Mouse (Mus musculus) activated CD4-positive, CD25-positive, alpha-beta regulatory T cell, adult 9 weeks (primary cell): ENCODE measurements around the gene Olfr686. TPM values are rescaled to one million over a fixed set of nuclear protein-coding genes. Genes with fewer than 3 reads are reported as not detected.

ENCODE experiments used
- polyA plus RNA-seq: library from polyadenylated mRNA; unstranded; fragments of 100-300 nt; shearing (Covaris generic); gene quantifications from one replicate; pipeline ENCODE4 v1.2.1, GENCODE M21; 2017

Gene Olfr686
- not detected for polyA plus RNA-seq

DNA sequence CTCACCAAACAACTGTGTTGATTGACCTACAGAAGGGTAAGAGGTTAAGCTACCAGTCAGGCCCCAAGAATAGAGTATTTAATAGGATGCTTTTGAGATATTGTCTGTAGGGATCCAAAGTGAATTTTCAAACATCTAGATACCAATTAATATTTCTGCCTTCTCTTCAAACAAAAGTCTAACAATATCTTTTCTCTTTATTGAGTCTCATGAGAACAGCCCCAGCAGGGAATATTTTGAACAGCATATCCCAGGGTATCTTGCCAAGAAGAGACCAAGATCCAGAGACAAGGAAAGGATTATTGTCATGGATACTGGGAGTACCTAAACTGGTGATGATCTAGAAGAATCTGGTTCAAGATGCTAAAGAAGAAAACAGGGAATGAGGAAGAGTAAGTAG is at the start of gene Olfr686:
TSS of gene Olfr686 (minus strand) at position 101 of the 400 bp plus-strand sequence.

GRCm38 (mm10) chr7:105185912-105186311 is 21.4 kb downstream of the Olfr686 start, which contains the start of gene Olfr685:
TSS of gene Olfr685 (minus strand) at chr7:105186012.

DNA sequence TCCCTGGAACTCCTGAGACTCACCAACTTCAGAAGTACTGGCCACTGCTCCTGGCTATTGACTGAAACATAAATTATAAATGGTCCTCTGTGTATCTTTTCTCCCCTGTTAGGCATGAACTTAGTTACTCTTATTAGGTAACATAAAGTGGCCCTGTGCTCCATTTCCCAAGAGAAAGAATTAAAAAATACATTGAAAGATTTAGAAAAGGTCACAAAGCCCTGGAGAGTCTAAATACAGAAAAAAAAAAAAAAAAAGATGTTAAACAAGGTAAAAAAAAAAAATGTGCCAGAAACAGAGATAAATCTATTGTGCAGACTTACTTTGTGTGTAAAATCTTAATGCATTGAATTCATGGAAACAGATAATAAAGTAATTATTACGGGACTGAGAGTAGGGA is 43.7 kb downstream of the Olfr686 start, which contains the start of gene Olfr684:
TSS of gene Olfr684 (minus strand) at position 101 of the 400 bp plus-strand sequence.

Other genes starting within 250 kb of the Olfr686 start
- gene Olfr670, start 244.9 kb downstream of the Olfr686 start, polyA plus RNA-seq, result not detected
- not detected for gene Olfr671, start 228.4 kb downstream of the Olfr686 start, polyA plus RNA-seq
- gene Olfr672, start 205.5 kb downstream of the Olfr686 start, polyA plus RNA-seq, result not detected
- not detected for gene Olfr675, start 179.0 kb downstream of the Olfr686 start, polyA plus RNA-seq
- gene Olfr676, start 174.8 kb downstream of the Olfr686 start, polyA plus RNA-seq, result not detected
- gene Olfr677, start 156.1 kb downstream of the Olfr686 start, polyA plus RNA-seq, result not detected
- gene Olfr678, start 143.0 kb downstream of the Olfr686 start, polyA plus RNA-seq, result not detected
- gene Olfr679, start 126.3 kb downstream of the Olfr686 start, polyA plus RNA-seq, result not detected
- not detected for gene Olfr680-ps1, start 114.7 kb downstream of the Olfr686 start, polyA plus RNA-seq
- not detected for gene Olfr681, start 90.6 kb downstream of the Olfr686 start, polyA plus RNA-seq
- gene Olfr683, start 60.5 kb downstream of the Olfr686 start, polyA plus RNA-seq, result not detected
- gene Olfr684, start 43.8 kb downstream of the Olfr686 start, polyA plus RNA-seq, result not detected
- gene Olfr685, start 21.5 kb downstream of the Olfr686 start, polyA plus RNA-seq, result not detected
- gene Olfr688, start 80.6 kb upstream of the Olfr686 start, polyA plus RNA-seq, result not detected
- not detected for gene Olfr689, start 103.7 kb upstream of the Olfr686 start, polyA plus RNA-seq
- gene Olfr690, start 126.6 kb upstream of the Olfr686 start, polyA plus RNA-seq, result not detected
- not detected for gene Olfr691, start 134.8 kb upstream of the Olfr686 start, polyA plus RNA-seq
- gene Olfr692, start 160.7 kb upstream of the Olfr686 start, polyA plus RNA-seq, result not detected
- gene Gm5901, start 167.6 kb upstream of the Olfr686 start, polyA plus RNA-seq, result not detected
- gene Fam160a2, start 192.6 kb upstream of the Olfr686 start, polyA plus RNA-seq, result 32.5 TPM
- not detected for gene Cnga4, start 197.1 kb upstream of the Olfr686 start, polyA plus RNA-seq
- gene Cckbr, start 218.2 kb upstream of the Olfr686 start, polyA plus RNA-seq, result not detected